Mouse (Mus musculus): ENCODE measurements around the gene Adam33.

Adam33 gene

DNA sequence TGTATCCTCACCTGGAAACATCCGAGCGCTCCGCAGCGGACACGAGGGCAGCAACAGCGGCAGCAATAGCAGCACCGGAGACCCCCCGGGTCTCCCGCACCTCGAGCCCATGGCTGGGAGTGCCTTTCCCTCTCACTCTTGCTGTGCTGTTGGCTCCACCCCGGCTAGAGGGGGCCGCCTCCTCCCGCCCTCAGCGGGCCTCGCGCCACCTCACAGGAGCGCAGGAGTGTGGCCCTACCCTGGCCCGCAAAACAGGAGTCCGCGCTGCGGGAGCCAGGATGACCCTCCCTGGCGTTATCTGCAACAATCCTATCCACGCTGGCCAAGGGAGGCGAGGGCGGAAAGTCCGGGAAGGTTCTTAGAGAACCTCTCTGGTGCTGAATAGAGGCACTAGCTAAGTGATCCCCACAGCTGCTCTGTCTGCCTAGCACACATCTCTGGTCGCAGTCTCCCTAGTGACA lies at the start of gene Adam33:
Adam33 (minus strand) TSS at position 411 of the 461 bp plus-strand sequence.
- peak; percentile 45 for DNase-seq (ENCODE audit: low spot score)

DNA sequence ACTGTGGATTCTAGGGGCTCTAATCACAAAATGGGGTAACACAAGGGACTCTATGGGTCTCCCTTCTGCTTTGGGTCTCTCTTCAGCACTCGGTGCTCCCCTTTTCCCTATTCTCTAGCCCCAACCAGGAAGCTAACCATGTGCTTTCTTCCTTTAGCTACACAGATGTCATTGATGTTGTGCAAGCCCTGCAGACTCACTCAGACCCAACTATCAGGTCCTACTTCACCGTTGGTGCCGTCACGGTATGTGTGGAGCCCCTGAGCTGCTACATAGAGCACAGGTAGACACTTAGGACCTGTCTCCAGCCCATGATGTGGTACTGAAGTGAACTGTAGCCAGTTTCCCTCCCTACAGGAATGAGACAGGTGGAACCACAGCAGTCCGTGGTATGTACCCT lies 42.4 kb upstream of the Adam33 start:
- DNase-seq (ENCODE audit: low spot score): peak; percentile 0

DNA sequence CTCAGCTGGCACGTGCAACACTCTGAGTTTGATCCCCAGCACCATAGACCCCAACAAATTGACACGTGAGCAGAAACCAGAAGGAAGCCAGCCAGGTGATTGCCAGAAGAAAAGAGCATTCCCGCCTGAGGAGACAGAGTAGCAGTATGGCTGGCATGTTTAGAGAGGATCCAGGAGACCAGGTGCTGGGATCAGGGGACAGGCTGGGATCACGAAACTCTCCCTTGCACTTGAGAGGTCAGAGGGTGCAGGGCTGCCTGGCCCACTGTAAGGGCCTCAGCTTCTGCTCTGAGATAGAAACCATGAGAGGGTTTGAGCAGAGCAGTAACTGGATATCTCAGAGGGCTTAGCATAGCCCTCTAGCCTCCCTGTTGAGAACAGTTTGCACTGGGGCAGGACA lies 41.4 kb upstream of the Adam33 start:
- peak; percentile 1 for DNase-seq (ENCODE audit: low spot score)

DNA sequence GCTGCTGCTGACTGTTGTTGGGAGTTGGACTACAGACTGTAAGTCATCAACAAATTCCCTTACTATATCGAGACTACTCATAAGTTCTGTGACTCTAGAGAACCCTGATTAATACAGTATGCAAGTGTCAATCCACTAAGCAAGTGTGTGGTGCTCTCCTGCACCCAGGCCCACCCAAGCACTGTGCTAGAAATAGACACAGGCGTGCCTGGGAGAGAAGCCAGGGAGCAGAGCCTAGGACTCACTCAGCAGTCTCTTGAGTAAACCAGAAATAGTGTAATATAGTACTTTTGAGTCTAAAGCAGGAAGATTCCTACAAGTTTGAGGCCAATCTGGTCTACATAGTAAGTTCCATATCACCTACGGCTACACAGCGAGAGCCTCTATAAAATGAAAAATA lies 40.4 kb upstream of the Adam33 start:
- DNase-seq (ENCODE audit: low spot score): peak; percentile 5

DNA sequence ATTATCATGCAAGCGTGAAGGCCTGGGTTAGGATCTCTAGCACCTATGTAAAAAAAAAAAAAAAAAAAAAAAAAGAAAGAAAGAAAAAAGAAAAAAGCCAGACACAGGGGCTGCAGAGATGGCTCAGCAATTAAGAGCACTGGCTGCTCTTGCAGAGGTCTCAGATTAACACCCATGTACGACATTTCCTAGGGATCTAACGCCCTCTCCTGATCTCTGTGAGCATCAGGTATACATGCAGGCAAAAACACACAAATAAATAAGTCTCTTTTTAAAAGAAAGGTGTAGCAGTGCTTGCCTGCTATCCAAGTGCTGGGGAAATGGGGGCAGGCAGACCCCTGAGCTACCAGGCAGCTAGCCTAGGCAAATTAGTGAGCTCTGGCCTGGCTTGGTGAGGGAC lies 37.9 kb upstream of the Adam33 start:
- DNase-seq (ENCODE audit: low spot score): no peak

DNA sequence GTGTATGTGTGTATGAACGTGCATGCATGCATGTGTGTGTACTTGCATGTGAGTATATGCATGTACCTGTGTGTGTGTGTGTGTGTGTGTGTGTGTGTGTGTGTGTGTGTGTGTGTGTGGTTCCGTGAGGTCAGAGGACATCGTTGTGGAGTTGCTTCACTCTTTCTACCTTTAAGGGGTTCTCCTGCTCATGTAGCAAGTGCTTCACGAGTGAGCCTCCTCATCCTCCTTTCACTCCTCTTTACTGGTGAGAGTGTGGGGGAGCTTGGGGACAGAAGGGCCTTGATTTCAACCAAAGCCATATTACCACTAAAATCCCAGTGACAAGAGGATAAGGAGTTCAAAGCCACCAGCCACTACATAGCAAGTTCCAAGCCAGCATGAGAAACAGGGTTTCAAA lies 33.5 kb upstream of the Adam33 start:
- no peak for DNase-seq (ENCODE audit: low spot score)

DNA sequence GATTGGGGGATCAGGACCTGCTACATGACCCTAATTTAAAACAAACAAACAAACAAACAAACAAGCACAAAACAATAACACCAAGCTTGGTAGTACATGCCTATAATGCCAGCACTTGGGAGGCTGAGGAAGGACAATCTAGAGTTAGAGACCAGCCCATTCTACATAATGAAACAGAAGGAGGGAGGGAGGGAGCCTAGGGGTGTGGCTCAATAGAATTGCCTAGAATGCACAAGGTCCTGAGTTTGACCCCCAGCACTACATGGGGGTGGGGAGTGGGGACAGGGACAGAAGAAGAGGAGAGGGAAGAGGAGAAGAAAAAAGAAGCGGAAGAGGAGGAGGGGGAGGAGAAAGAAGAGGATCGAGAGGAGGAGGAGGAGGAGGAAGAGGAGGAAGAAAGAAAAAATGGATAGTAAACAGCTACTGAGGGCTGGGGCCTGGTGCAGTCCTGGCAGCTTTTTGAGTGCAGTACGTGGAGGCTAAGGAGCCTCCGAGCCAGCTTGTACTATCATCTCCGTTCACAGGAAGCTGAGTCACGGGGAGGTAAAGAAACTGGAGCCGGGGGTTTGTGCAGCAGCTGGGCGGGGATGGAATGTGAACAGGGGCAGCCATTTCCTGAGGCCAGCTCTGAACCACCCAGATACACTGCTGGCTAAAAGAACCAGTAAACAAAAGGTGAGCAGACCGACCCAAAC lies 32.6 kb upstream of the Adam33 start:
- peak; percentile 54 for DNase-seq (ENCODE audit: low spot score)

DNA sequence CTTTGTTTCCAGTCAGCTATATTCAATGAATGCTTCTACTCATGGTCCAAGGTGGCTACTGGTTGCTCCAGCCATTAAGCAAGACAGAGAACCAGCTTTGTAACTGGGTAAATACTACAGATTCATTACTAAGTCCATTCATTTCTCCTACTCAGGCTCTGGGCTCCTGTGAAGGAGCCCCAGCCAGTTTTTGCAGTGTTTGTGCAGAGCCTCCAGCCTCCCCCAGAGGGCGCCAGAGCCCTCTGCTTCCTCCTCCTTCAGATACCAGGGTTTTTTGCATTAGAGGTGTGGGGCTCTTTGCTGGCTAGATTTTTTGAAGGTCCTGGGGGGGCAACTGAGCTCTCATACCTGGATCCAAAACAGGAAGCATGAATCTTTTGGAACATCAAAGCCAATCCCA lies 31.2 kb upstream of the Adam33 start:
- DNase-seq (ENCODE audit: low spot score): peak; percentile 66

DNA sequence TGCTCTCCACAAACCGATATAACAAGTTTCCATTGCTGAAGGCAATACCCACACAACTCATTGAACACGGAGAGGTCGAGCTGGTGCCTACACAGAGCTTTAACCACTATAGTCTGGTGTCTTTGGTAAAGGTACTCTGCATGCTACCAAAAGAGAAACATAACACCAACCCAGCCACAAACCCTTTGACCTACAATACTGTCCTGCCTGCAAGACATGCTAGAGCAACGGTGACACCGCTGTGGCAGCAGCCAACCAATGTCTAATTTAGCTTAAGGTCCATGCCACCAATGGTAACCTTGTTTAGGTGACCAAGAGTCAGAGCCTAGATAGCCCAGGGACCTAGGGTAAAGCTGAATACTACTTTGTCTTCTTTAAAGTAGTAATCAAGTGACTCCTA lies 30.0 kb upstream of the Adam33 start:
- DNase-seq (ENCODE audit: low spot score): no peak

DNA sequence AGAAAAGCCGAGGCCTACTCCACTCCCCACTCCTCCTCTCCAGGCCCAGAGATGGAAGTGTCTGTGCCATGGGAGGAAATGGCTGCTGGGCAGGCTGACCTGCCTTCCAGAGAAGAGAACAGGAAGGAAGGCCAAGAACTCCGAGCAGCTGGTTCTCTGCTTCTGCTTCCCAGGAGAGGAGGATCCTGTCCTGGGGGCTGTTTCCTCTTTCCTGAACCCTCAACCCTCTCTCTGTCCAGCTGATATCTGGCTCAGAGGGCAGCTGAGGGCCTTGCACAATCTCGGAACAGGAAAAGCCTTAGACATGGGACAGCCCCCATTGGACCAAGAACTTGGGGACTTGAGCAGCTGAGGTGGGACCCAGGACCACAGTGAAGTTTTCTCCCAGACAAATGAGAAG lies 27.2 kb upstream of the Adam33 start:
- DNase-seq (ENCODE audit: low spot score): no peak

DNA sequence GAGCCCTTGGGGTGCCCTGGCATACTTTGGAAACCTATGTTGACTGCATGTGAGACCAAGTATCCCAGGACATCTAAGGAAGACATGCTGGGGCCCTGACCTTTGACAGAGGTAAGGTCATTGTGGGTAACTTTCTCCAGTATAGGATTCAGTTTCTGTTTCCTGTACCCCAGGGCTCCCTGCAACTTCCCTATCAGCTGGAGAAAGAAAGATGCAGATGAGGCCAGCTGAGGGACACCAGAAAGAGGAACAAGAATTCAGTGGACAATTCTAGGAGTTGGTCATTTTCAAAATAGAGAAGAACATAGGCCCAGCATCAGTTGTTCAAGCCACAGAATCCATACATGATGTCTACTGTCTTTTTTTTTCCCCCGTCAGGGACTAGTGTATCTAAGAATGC lies 26.0 kb upstream of the Adam33 start:
- DNase-seq (ENCODE audit: low spot score): no peak

DNA sequence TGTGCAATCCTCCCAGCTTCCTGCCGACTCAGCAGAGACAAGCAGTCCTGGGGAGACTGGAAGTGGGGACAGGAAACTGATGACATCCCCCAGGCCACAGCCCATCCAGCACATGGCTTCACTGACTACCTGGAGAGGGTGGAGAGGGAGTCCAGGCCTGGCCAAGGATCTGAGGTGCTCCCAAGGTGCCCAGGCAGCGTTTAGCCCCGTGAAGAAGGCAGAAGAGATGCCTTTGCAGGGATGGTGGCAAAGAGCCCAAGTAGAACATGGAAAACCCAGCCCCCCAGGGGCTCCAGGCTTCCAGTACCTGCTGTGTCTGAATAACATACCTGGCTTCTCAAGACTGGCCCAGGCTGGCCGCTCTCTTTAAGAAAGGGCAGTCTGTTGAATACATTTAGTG lies 25.0 kb upstream of the Adam33 start:
- DNase-seq (ENCODE audit: low spot score): no peak

DNA sequence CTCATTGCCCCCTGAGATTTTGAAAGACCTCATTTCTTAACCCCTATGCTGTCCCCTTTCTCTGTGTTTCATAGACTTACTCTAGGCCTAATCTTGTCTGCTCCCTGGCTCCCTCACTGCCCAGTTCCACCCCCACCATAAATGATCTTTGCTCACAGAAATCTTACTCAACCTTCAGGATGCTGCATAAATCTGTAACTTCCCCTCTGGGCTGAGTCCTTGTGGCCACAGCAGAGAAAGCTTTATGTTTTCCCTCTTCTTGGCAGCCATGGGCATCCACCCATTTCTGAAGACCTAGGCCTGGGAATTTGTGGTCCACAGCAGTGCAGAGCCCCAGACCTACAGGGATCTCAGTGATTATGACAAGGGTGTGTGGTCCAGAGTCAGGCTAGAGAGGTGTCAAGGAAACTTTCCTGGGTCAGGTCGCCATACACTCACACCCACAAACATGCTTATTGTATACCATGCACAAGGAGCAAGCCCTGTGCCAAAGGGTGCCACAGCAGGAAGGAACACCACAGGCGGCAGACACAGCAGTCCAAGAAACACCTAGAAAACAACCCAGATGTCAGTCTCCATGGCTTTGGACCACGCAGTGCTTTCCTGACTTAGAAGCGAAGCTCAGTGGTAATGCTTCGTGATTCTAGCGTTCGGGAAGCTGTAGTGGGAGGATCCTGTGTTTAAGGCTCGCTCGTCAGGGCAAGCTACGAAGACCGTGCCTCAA lies 23.2 kb upstream of the Adam33 start, which contains the start of gene Siglec1:
Siglec1 (minus strand) TSS at position 99 of the 724 bp plus-strand sequence.
- DNase-seq (ENCODE audit: low spot score): no peak

DNA sequence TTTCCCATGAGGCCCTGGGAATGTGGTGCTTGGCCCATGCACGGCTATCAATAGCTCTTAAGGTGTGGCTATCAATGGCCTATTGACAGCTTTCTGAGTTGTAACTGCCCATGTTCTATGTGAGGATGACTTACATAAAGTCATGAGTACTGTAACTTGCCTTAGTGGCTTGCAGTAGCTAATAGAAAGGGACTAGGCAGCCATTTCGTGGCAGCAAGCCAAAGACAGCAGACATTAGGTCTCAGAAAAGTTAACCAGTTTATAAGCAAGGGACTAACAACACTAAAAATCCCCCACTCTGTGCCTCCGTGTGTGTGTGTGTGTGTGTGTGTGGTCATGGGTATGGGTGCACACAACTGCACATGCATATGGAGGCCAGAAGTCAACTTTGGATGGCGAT lies 20.6 kb upstream of the Adam33 start:
- DNase-seq (ENCODE audit: low spot score): no peak

DNA sequence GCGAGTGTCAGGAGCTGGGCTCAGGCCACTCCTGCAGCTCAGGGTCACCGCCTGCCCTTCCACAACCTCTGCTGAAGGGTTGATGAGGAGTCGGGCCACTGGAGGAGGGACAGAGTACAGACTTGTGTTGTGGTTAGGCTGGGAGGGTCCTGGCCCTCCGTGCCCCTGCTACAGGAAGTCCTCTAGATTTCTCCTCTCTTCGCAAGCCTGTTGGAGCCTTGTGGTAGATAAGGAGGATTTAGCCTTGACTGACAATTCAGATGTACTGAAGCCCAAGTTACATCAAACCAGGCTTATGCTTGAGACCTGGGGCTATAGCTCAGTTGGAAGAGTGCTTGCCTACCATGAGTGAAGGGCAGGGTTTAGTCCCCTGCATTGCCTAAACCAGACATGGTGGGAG lies 16.9 kb upstream of the Adam33 start:
- DNase-seq (ENCODE audit: low spot score): no peak

DNA sequence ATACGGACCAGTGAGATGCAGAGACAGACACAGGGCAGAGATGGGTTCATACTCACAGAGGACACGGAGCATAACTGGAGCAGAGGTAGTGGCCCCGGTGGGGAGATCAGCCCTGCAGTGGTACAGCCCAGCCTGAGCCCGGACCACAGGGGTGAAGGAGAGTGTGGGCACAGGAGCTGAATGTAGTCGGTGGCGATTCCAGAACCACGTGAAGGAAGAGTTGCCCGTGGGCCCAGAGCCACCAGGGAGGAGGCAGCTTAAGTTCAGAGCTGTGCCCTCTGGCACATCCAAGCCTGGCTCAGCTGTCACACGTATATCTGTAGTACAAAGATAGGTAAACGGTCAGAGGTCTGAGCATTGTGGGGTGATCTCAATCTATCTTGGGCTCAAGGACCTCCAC lies 8.9 kb upstream of the Adam33 start:
- DNase-seq (ENCODE audit: low spot score): no peak

DNA sequence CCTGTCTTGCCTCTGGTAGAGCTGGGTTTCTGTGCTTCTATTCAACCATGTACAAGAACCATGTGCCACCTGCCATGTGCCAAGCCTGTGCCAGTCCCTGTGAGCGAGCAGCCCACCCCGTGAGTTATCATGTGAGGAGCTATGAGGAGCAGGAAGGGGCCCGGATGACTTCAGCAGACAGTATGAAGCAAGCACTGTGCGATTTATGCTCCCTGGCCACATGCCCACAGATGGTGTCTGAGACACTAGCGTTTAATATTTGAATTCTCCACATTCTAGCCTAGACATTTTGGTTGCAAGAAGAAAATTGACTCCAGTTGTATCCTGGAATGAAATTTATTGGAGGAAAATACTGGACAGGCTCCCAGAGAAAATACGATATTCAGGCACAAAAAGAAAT lies 3.9 kb upstream of the Adam33 start:
- peak; percentile 58 for DNase-seq (ENCODE audit: low spot score)

DNA sequence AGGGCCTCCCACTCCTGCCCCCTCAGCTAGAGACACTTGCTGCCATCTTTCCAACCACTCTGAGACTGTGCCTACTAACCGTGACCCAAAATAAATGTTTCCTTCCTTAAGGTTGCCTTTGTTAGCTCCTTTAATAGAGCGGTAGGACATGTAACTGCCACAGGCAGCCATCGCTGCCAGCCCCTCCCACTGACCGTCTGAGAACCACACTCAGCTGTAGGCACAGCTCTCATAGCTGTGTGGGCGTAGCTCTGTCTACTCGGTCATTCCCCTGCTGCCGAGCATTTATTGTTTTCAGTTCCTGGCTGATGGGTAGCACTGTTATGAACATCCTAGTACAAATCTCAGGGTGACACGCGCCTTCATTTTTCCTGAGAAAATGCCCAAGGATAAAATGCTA lies 2.7 kb upstream of the Adam33 start:
- no peak for DNase-seq (ENCODE audit: low spot score)

DNA sequence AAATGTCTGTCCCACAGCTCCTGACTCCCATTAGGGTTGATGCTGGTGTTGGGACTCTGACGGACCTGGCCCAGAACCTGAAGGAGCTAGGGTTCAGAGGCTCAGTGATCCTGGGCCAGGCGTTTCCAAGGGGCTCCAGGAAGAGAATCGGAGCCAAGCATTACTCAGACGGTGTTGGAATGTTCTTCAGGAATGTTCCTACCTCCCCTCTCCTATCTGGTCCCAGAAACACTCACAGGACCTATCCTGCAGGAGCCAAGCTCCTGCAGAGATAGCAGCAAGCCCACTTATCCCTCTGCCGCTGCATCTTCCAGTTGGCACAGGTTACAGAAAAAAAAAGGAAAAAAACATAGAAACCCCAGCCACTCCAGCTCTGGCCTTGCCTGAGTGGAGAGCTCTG lies 2.0 kb downstream of the Adam33 start:
- no peak for DNase-seq (ENCODE audit: low spot score)

DNA sequence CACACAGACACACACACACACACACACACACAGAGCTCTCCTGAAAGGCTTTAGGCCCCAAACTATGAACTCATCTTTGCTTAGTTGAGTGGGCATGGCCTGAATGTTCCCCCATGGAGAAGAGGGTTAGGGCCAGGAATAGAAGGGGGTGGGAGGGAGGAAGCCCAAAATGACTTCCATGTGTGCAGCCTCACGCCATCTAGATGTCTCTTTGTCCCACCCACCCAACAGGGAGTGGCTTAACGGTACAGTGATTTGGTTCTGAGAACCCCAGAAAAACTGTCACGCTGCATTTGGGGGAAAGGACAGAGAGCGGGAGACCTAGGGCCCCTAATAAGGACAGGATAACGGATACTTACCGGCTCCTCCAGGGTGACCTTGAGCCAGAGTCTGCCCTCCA lies 2.8 kb downstream of the Adam33 start:
- DNase-seq (ENCODE audit: low spot score): no peak

DNA sequence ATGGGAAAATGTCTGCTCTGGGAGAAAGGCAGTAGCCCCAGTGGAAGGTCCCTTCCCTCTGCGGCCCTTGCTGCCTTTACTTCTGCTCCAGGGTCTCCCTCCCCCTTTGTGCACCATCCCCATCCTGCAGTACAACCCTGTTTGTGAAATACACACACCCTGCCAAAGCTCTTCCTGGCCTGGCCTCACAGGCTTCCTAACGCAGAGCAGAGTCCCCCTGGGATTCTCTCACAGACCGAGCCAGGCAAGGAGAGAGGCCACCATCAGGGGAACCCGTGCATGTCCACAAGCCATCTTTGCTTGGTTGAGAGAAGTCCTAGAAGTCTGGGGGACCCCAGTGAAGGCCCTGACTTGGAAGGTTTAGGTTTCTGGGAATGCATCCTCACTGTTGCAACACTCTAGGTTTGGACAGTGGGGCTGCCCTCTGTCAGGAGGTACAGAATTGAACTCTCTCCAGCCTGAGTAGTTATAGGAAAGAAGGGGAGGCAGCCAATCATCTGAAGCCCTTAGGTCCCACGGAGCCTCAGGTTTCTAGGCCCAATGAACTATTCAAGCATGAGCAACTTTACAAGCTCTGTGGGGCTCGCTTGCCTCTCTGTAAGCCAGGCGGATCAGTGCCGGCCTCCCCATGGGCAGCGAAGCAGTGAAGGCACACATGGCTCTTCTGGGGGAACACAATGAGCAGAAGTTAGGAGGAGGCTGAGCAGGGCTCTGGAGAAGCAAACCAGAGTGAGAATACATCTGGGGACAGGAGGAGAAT lies 3.7 kb downstream of the Adam33 start:
- no peak for DNase-seq (ENCODE audit: low spot score)

DNA sequence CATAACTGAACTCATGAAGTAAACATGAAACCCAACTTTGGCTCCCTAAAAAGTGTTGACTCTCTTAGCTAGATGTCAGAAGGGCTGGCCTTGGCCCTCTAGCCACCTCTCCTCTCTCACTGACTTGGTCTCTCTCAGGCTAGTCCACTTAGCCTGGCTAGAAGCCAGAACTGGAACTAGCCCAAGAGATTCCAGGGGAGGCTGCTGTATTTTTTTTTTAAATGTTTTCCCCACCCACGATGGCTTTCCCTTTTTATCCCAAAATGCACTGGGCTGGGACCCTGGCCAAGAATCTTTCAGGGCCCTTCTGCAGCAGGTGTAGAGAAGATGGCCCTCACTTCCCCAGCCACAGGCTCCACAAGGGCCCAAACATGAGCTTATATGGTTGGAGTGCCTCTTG lies 4.2 kb downstream of the Adam33 start:
- peak; percentile 59 for DNase-seq (ENCODE audit: low spot score)

DNA sequence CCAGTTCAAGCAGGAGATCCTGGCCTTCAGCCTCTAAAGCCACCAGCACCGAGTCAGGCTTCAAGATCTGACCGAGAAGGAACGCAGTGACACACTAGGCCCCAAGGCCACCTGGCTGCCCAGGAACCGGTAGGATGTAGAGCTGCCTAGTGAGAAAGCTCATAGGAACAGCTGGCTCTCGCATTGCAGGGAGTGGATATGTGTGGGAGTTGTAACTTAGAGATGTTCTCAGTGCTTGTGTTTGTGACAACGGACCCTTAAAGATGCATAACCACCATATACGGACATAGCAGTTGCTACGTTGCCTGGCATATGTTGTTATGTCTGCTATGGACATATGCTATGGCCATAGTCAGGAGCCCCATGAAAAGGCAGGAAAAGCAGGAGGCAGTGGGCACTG lies 4.9 kb downstream of the Adam33 start:
- DNase-seq (ENCODE audit: low spot score): no peak

Data from urinary bladder, postnatal 25 days (tissue).